Mouse (Mus musculus) MEL-GATA-1-ER (cell line): ENCODE measurements around the gene Mxi1.
A peak's percentile ranks its signal among the peaks of the same experiment; 100 is the strongest.

Source experiments
- DNase-seq: peaks from one replicate; pipeline ENCODE4 v3.0.0-alpha.2; 2012; ENCODE audit warnings: low read depth; ENCODE audit errors: extremely low read depth

Gene Mxi1

GRCm38 (mm10) chr19:53310348-53310747 is at the start of gene Mxi1:
TSS of gene Mxi1 (plus strand) at chr19:53310518.
- DNase-seq, result peak; percentile 85

GRCm38 (mm10) chr19:53260828-53261227 is 49.5 kb upstream of the Mxi1 start:
- DNase-seq, result no peak

- DNase-seq, result no peak
These were observed 48.3 kb upstream of the Mxi1 start for GRCm38 (mm10) chr19:53262061-53262460.

GRCm38 (mm10) chr19:53263859-53264733 is 46.2 kb upstream of the Mxi1 start:
- no peak for DNase-seq

- no peak for DNase-seq
These were observed 45.2 kb upstream of the Mxi1 start for GRCm38 (mm10) chr19:53264821-53265727.

GRCm38 (mm10) chr19:53267305-53267704 is 43.0 kb upstream of the Mxi1 start:
- DNase-seq, result no peak

GRCm38 (mm10) chr19:53273055-53273722 is 37.1 kb upstream of the Mxi1 start:
- DNase-seq, result no peak

GRCm38 (mm10) chr19:53273781-53274428 is 36.4 kb upstream of the Mxi1 start:
- no peak for DNase-seq

- no peak for DNase-seq
These were observed 35.1 kb upstream of the Mxi1 start for GRCm38 (mm10) chr19:53275204-53275603.

GRCm38 (mm10) chr19:53276902-53277707 is 33.2 kb upstream of the Mxi1 start:
- DNase-seq, result no peak

- no peak for DNase-seq
These were observed 31.6 kb upstream of the Mxi1 start for GRCm38 (mm10) chr19:53278491-53279415.

- no peak for DNase-seq
These were observed 30.1 kb upstream of the Mxi1 start for GRCm38 (mm10) chr19:53280254-53280653.

GRCm38 (mm10) chr19:53282571-53282970 is 27.7 kb upstream of the Mxi1 start:
- no peak for DNase-seq

GRCm38 (mm10) chr19:53283742-53284141 is 26.6 kb upstream of the Mxi1 start:
- no peak for DNase-seq

GRCm38 (mm10) chr19:53284268-53285208 is 25.8 kb upstream of the Mxi1 start:
- DNase-seq, result no peak

- DNase-seq, result no peak
These were observed 13.7 kb upstream of the Mxi1 start for GRCm38 (mm10) chr19:53296331-53297254.
